Mouse (Mus musculus) CH12.LX (cell line): ENCODE measurements around the gene Rps29. TPM values are rescaled to one million over a fixed set of nuclear protein-coding genes. Genes with fewer than 3 reads are reported as not detected.
A peak's percentile ranks its signal among the peaks of the same experiment; 100 is the strongest.

Source experiments
- DNase-seq: peaks from one replicate; pipeline ENCODE4 v3.0.0-alpha.2; 2013; ENCODE audit errors: extremely low read depth
- H3K27ac ChIP-seq: 2 replicates; pipeline ENCODE4 v1.5.1; 2012; ENCODE audit warnings: low read depth, mild to moderate bottlenecking, control low read depth, moderate library complexity; ENCODE audit not compliant: insufficient read depth
- H3K27me3 ChIP-seq: replicated peaks from 2 replicates; pipeline ENCODE3; 2012; ENCODE audit warnings: inconsistent platforms
- H3K36me3 ChIP-seq, 2 experiments: replicated peaks in 1 of 2; 2 replicates each; pipeline versions ENCODE3 to v1.6.1; 2012; ENCODE audit warnings: inconsistent platforms in 1 of 2, low read length in 1 of 2, mild to moderate bottlenecking in 1 of 2, mixed read lengths in 1 of 2, moderate library complexity in 1 of 2; ENCODE audit not compliant: control insufficient read depth in 1 of 2, insufficient read depth in 1 of 2
- H3K4me1 ChIP-seq, 2 experiments: 2 replicates each; pipeline ENCODE4 v1.6.1; 2012; ENCODE audit warnings: inconsistent platforms in 1 of 2, moderate library complexity in 1 of 2; ENCODE audit not compliant: insufficient read depth in 2 of 2, control insufficient read depth in 1 of 2
- H3K4me2 ChIP-seq: 2 replicates; pipeline ENCODE4 v1.6.1; 2012; ENCODE audit warnings: low read depth, mild to moderate bottlenecking, control low read depth; ENCODE audit not compliant: poor library complexity, insufficient read depth, severe bottlenecking
- H3K4me3 ChIP-seq, 3 experiments: fragments of 150-350 bp in 1 of 3; sonication (generic) in 1 of 3; replicated peaks in 1 of 3; 2 replicates each; pipeline versions ENCODE3 to v1.5.1; 2011 to 2012; ENCODE audit warnings: low read depth in 2 of 3, low read length in 2 of 3, mild to moderate bottlenecking in 2 of 3, moderate library complexity in 2 of 3, control low read depth in 1 of 3, improper control_type of control experiment in 1 of 3, inconsistent platforms in 1 of 3, mixed read lengths in 1 of 3; ENCODE audit not compliant: poor library complexity in 1 of 3
- H3K79me2 ChIP-seq: replicated peaks from 2 replicates; pipeline ENCODE4 v1.6.1; 2012; ENCODE audit warnings: mild to moderate bottlenecking, moderate library complexity; ENCODE audit not compliant: control insufficient read depth, poor library complexity, insufficient read depth, severe bottlenecking; ENCODE audit errors: extremely low read depth
- H3K9ac ChIP-seq: 2 replicates; pipeline ENCODE4 v1.6.1; 2012; ENCODE audit warnings: low read depth, mild to moderate bottlenecking, control low read depth, moderate library complexity; ENCODE audit not compliant: insufficient read depth
- H3K9me3 ChIP-seq: replicated peaks from 2 replicates; pipeline ENCODE3; 2012; ENCODE audit warnings: low read length, inconsistent platforms, mixed read lengths
- BHLHE40 ChIP-seq: IDR thresholded peaks from 2 replicates; pipeline ENCODE4 v1.6.1; 2011; ENCODE audit warnings: mild to moderate bottlenecking, low read depth, low read length, improper control_type of control experiment
- CHD1 ChIP-seq: IDR thresholded peaks from 2 replicates; pipeline ENCODE4 v1.6.1; 2012; ENCODE audit warnings: low read depth, low read length, improper control_type of control experiment, inconsistent platforms
- CHD2 ChIP-seq: IDR thresholded peaks from 2 replicates; pipeline ENCODE4 v1.6.1; 2011; ENCODE audit warnings: low read length, improper control_type of control experiment
- CTCF ChIP-seq, 2 experiments: IDR thresholded peaks in 1 of 2; conservative IDR thresholded peaks in 1 of 2; 2 replicates each; pipeline ENCODE4 v1.5.1; 2011 to 2012; ENCODE audit warnings: low read depth in 2 of 2, low read length in 2 of 2, improper control_type of control experiment in 1 of 2, inconsistent platforms in 1 of 2, mild to moderate bottlenecking in 1 of 2, moderate library complexity in 1 of 2
- E2F4 ChIP-seq: IDR thresholded peaks from 2 replicates; pipeline ENCODE4 v1.6.1; 2011; ENCODE audit warnings: low read depth, low read length, improper control_type of control experiment; ENCODE audit not compliant: insufficient replicate concordance
- ELF1 ChIP-seq: IDR thresholded peaks from 2 replicates; pipeline ENCODE4 v1.6.1; 2014; ENCODE audit warnings: low read depth, mild to moderate bottlenecking, inconsistent platforms, low read length, improper control_type of control experiment
- EP300 ChIP-seq: IDR thresholded peaks from 2 replicates; pipeline ENCODE4 v1.6.1; 2011; ENCODE audit warnings: low read length, improper control_type of control experiment
- ETS1 ChIP-seq: conservative IDR thresholded peaks from 2 replicates; pipeline ENCODE4 v1.6.1; 2012; ENCODE audit warnings: low read depth, mild to moderate bottlenecking, inconsistent platforms, low read length, improper control_type of control experiment, moderate library complexity
- GABPA ChIP-seq: IDR thresholded peaks from 2 replicates; pipeline ENCODE4 v1.6.1; 2012; ENCODE audit warnings: low read depth, low read length, improper control_type of control experiment, inconsistent platforms; ENCODE audit not compliant: insufficient replicate concordance
- HCFC1 ChIP-seq: IDR thresholded peaks from 2 replicates; pipeline ENCODE4 v1.6.1; 2012; ENCODE audit warnings: low read depth, mild to moderate bottlenecking, inconsistent platforms, low read length, improper control_type of control experiment
- IRF4 ChIP-seq: IDR thresholded peaks from 2 replicates; pipeline ENCODE4 v1.6.1; 2014; ENCODE audit warnings: low read depth, mild to moderate bottlenecking, inconsistent platforms, low read length, improper control_type of control experiment
- JUN ChIP-seq: IDR thresholded peaks from 2 replicates; pipeline ENCODE4 v1.6.1; 2011; ENCODE audit warnings: low read depth, mild to moderate bottlenecking, low read length, improper control_type of control experiment, moderate library complexity; ENCODE audit not compliant: insufficient read depth
- JUND ChIP-seq: conservative IDR thresholded peaks from 2 replicates; pipeline ENCODE4 v1.6.1; 2011; ENCODE audit warnings: low read depth, low read length, improper control_type of control experiment
- KAT2A ChIP-seq: IDR thresholded peaks from 2 replicates; pipeline ENCODE4 v1.6.1; 2012; ENCODE audit warnings: low read length, improper control_type of control experiment, inconsistent platforms; ENCODE audit not compliant: insufficient replicate concordance
- MAFK ChIP-seq: IDR thresholded peaks from 2 replicates; pipeline ENCODE4 v1.6.1; 2011; ENCODE audit warnings: low read length, improper control_type of control experiment; ENCODE audit not compliant: insufficient replicate concordance
- MAX ChIP-seq: IDR thresholded peaks from 2 replicates; pipeline ENCODE4 v1.6.1; 2011; ENCODE audit warnings: low read length, improper control_type of control experiment
- MAZ ChIP-seq: IDR thresholded peaks from 2 replicates; pipeline ENCODE4 v1.6.1; 2012; ENCODE audit warnings: low read depth, mild to moderate bottlenecking, inconsistent platforms, low read length, improper control_type of control experiment, moderate library complexity
- MEF2A ChIP-seq: IDR thresholded peaks from 2 replicates; pipeline ENCODE4 v1.6.1; 2014; ENCODE audit warnings: low read depth, mild to moderate bottlenecking, inconsistent platforms, low read length, improper control_type of control experiment, borderline replicate concordance
- MXI1 ChIP-seq: IDR thresholded peaks from 2 replicates; pipeline ENCODE4 v1.6.1; 2011; ENCODE audit warnings: mild to moderate bottlenecking, low read depth, low read length, improper control_type of control experiment
- MYC ChIP-seq: IDR thresholded peaks from 2 replicates; pipeline ENCODE4 v1.6.1; 2011; ENCODE audit warnings: low read depth, mild to moderate bottlenecking, improper control_type of control experiment, low read length
- NELFE ChIP-seq: IDR thresholded peaks from 2 replicates; pipeline ENCODE4 v1.6.1; 2011; ENCODE audit warnings: low read depth, low read length, improper control_type of control experiment
- NRF1 ChIP-seq: IDR thresholded peaks from 2 replicates; pipeline ENCODE4 v1.6.1; 2014; ENCODE audit warnings: low read depth, mild to moderate bottlenecking, inconsistent platforms, low read length, improper control_type of control experiment, moderate library complexity
- PAX5 ChIP-seq: IDR thresholded peaks from 2 replicates; pipeline ENCODE4 v1.6.1; 2012; ENCODE audit warnings: low read length, inconsistent platforms, mixed read lengths
- POLR2A ChIP-seq: IDR thresholded peaks from 2 replicates; pipeline ENCODE4 v1.6.1; 2011; ENCODE audit warnings: low read depth, mild to moderate bottlenecking, improper control_type of control experiment, low read length
- POLR2AphosphoS2 ChIP-seq: IDR thresholded peaks from 2 replicates; pipeline ENCODE4 v1.6.1; 2011; ENCODE audit warnings: low read depth, low read length, improper control_type of control experiment
- RAD21 ChIP-seq: IDR thresholded peaks from 2 replicates; pipeline ENCODE4 v1.6.1; 2011; ENCODE audit warnings: low read depth, mild to moderate bottlenecking, low read length, improper control_type of control experiment, moderate library complexity
- RCOR1 ChIP-seq: conservative IDR thresholded peaks from 2 replicates; pipeline ENCODE4 v1.6.1; 2012; ENCODE audit warnings: low read depth, mild to moderate bottlenecking, inconsistent platforms, low read length, improper control_type of control experiment
- SIN3A ChIP-seq: IDR thresholded peaks from 2 replicates; pipeline ENCODE4 v1.6.1; 2012; ENCODE audit warnings: low read length, improper control_type of control experiment, inconsistent platforms
- SMC3 ChIP-seq: IDR thresholded peaks from 2 replicates; pipeline ENCODE4 v1.6.1; 2011; ENCODE audit warnings: low read depth, low read length, improper control_type of control experiment
- TBP ChIP-seq: conservative IDR thresholded peaks from 2 replicates; pipeline ENCODE4 v1.6.1; 2011; ENCODE audit warnings: low read depth, low read length, improper control_type of control experiment
- TCF12 ChIP-seq: IDR thresholded peaks from 2 replicates; pipeline ENCODE4 v1.6.1; 2014; ENCODE audit warnings: low read depth, mild to moderate bottlenecking, inconsistent platforms, low read length, improper control_type of control experiment
- UBTF ChIP-seq: IDR thresholded peaks from 2 replicates; pipeline ENCODE4 v1.6.1; 2012; ENCODE audit warnings: low read depth, mild to moderate bottlenecking, inconsistent platforms, low read length, improper control_type of control experiment, moderate library complexity
- USF1 ChIP-seq: IDR thresholded peaks from 2 replicates; pipeline ENCODE4 v1.6.1; 2014; ENCODE audit warnings: low read depth, mild to moderate bottlenecking, inconsistent platforms, low read length, improper control_type of control experiment
- USF2 ChIP-seq: conservative IDR thresholded peaks from 2 replicates; pipeline ENCODE4 v1.6.1; 2011; ENCODE audit warnings: low read depth, low read length, improper control_type of control experiment
- ZC3H11A ChIP-seq: IDR thresholded peaks from 2 replicates; pipeline ENCODE4 v1.6.1; 2012; ENCODE audit warnings: low read depth, mild to moderate bottlenecking, inconsistent platforms, low read length, improper control_type of control experiment
- ZKSCAN1 ChIP-seq: IDR thresholded peaks from 2 replicates; pipeline ENCODE4 v1.6.1; 2012; ENCODE audit warnings: low read depth, inconsistent platforms, low read length, improper control_type of control experiment, borderline replicate concordance
- ZMIZ1 ChIP-seq: IDR thresholded peaks from 2 replicates; pipeline ENCODE4 v1.6.1; 2012; ENCODE audit warnings: low read depth, mild to moderate bottlenecking, inconsistent platforms, low read length, improper control_type of control experiment
- ZNF384 ChIP-seq: IDR thresholded peaks from 2 replicates; pipeline ENCODE4 v1.6.1; 2012; ENCODE audit warnings: low read depth, low read length, improper control_type of control experiment, inconsistent platforms
- dilution Hi-C: fragments of 300-500 bp; cut with MboI; formaldehyde crosslinking; loops from 2 replicates; pipeline ENCODE4 v1.14.3; 2020; ENCODE audit warnings: low sequenced_read_pairs; ENCODE audit not compliant: extremely low pct_unique_long_range_greater_than_20kb, extremely low pct_ligation_motif_present
- in situ Hi-C: fragments of 300-500 bp; cut with MboI; formaldehyde crosslinking; loops from 3 replicates; pipeline ENCODE4 v1.14.3; 2019; ENCODE audit warnings: low sequenced_read_pairs, low pct_ligation_motif_present, low pct_unique_long_range_greater_than_20kb, mixed read lengths
- polyA plus RNA-seq: library from polyadenylated mRNA; unstranded; fragments of >175 nt; gene quantifications from 2 replicates; pipeline ENCODE4 v1.2.1, GENCODE M21; 2012; ENCODE audit warnings: low read depth; ENCODE audit not compliant: insufficient read length
- total RNA-seq, 2 experiments: library from RNA; depleted of rRNA; stranded (reverse); fragments of 300-350 nt in 1 of 2; fragments of >200 nt in 1 of 2; gene quantifications; 2 replicates each; pipeline ENCODE4 v1.2.3; 2012 to 2014

Gene Rps29
- total and polyA plus RNA-seq, 3 experiments: 635 to 5,532 (median 1,316) TPM

DNA sequence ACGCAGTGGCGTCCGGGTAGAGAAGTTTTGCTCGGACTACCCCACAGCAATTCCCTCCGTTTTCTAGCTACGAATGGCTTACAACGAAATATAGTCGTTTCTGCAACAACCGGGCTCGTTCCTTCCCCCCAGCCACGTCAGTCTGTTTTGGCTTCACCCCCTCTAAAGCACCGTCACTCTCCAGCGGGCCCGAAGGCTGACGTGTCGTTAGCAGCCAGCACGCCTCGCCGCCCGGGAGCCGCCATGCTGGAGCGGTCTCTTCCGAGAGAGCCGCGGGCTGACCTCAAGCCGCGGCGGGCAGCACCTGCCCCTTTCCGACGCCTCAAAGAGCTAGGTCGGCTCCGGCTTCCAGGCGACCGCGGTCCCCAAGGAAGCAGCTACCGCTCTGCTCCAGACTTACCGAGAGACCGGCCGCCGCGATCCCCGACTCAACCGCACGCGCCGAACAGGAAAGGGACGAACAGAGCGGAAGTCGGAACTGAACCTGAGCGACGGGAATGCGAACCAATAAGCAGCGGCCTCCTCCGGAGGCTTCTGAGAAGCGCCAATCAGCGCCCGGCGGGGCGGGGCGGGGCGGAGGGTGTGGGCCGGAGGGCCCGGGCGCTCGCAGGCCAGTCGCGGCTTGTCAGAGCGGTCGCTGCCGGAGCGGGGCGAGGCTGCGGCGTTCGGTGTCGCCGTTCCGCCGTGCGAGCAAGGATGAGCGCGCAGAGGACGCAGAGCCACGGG is 24.8 kb upstream of the Rps29 start, which contains the start of the genes Rpl36al and Mgat2:
TSS of gene Rpl36al (minus strand) at position 501 of the 726 bp plus-strand sequence.
TSS of gene Mgat2 (plus strand) at position 575 of the 726 bp plus-strand sequence.
- dilution Hi-C loops: no loop called here
- H3K4me1 ChIP-seq: peaks cover 7 to 21% of the 10 kb centered on the region in 2 experiments; a peak in 3 of 4 replicates
- no peak for TF ChIP-seq USF2
- peak; percentile 67; the same call in 1 of the 2 replicates for TF ChIP-seq POLR2AphosphoS2
- TF ChIP-seq PAX5: no peak
- no peak for TF ChIP-seq MAFK
- peak; percentile 83 for TF ChIP-seq TBP
- peak; percentile 89 for TF ChIP-seq MXI1
- TF ChIP-seq CHD1: no peak
- no peak for TF ChIP-seq ETS1
- TF ChIP-seq ZC3H11A: no peak
- TF ChIP-seq IRF4: peak; percentile 30
- TF ChIP-seq TCF12: peak; percentile 97
- peak; percentile 98 for TF ChIP-seq ZMIZ1
- no peak for TF ChIP-seq RCOR1
- peak; percentile 98 for TF ChIP-seq NELFE
- TF ChIP-seq UBTF: peak; percentile 85
- TF ChIP-seq ZKSCAN1: no peak
- no peak for TF ChIP-seq MEF2A
- TF ChIP-seq MAZ: peak; percentile 40; the same call in 1 of the 2 replicates
- TF ChIP-seq HCFC1: peak; percentile 77
- no peak for TF ChIP-seq E2F4
- peak; percentile 27; the same call in 1 of the 2 replicates for TF ChIP-seq NRF1
- no peak for TF ChIP-seq JUN
- no peak for TF ChIP-seq JUND
- TF ChIP-seq MYC: peak; percentile 76; the same call in 1 of the 2 replicates
- TF ChIP-seq KAT2A: peak; percentile 60; the same call in 1 of the 2 replicates
- TF ChIP-seq POLR2A: peak; percentile 97
- no peak for TF ChIP-seq RAD21
- TF ChIP-seq BHLHE40: peak; percentile 72
- TF ChIP-seq CTCF (conservative IDR thresholded peaks at IDR 0.05 in 1 of 2, IDR thresholded peaks at IDR 0.05 in 1 of 2; ENCODE audit: low read depth in 2 of 2, low read length in 2 of 2): no peak
- TF ChIP-seq SMC3: no peak
- TF ChIP-seq MAX: peak; percentile 53; the same call in 1 of the 2 replicates
- TF ChIP-seq ELF1: peak; percentile 90
- no peak for TF ChIP-seq ZNF384
- no peak for TF ChIP-seq GABPA
- TF ChIP-seq USF1: no peak
- TF ChIP-seq CHD2: peak; percentile 88
- TF ChIP-seq EP300: no peak
- TF ChIP-seq SIN3A: peak; percentile 59; the same call in 1 of the 2 replicates
- peak within 1 kb of the TSS; percentile 74 for H3K4me2 ChIP-seq
- H3K36me3 ChIP-seq: peaks cover 14 to 47% of the 10 kb centered on the region in 2 experiments
- peak within 1 kb of the TSS; percentile 75 to 95 (median 92) for H3K4me3 ChIP-seq
- H3K9ac ChIP-seq: peak within 1 kb of the TSS; percentile 88
- H3K27me3 ChIP-seq: no peaks in the 10 kb centered on the region
- H3K79me2 ChIP-seq: peaks cover 54% of the 10 kb centered on the region
- H3K27ac ChIP-seq: peak within 1 kb of the TSS; percentile 72
- in situ Hi-C loops: no loop called here
- DNase-seq: peak; percentile 97
- H3K9me3 ChIP-seq: no peaks in the 10 kb centered on the region
